Mouse (Mus musculus): Measurements from ENCODE around the gene Lrrc74a.

The Lrrc74a gene

GRCm38 (mm10) chr12:86734319-86734810 lies at the start of gene Lrrc74a:
Lrrc74a (plus strand) TSS chr12:86734369.
- no peak for DNase-seq (ENCODE audit: low spot score)

- DNase-seq (ENCODE audit: low spot score): no peak
Observed at GRCm38 (mm10) chr12:86685275-86685674, 48.9 kb upstream of the Lrrc74a start.

- no peak for DNase-seq (ENCODE audit: low spot score)
Observed at GRCm38 (mm10) chr12:86686551-86687330, 47.4 kb upstream of the Lrrc74a start.

DNA sequence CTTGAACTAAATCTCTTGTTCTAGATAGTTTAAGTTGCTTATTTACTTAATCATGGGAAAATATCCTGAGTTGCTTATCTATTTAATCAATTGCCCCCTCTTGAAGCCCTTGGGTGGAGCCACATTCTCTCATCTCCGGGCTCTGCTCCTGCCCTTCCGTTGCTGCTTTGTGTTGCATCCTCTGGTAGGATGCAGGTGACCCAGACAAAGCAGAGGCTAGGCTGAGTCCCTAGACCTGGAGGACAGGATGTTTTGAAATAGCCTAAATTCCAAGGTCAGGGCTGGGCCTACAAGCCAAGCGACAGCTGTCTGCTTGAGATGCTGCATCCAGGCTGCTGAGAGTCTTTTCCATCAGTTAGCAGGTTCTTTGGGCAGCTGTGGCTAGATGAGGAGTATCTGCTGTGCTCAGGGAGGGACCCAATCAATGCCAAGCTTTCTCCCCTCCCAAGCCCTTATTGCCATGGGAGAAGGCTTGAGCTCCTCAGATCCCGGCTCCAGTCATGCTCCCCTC lies 46.7 kb upstream of the Lrrc74a start:
- DNase-seq (ENCODE audit: low spot score): no peak

DNA sequence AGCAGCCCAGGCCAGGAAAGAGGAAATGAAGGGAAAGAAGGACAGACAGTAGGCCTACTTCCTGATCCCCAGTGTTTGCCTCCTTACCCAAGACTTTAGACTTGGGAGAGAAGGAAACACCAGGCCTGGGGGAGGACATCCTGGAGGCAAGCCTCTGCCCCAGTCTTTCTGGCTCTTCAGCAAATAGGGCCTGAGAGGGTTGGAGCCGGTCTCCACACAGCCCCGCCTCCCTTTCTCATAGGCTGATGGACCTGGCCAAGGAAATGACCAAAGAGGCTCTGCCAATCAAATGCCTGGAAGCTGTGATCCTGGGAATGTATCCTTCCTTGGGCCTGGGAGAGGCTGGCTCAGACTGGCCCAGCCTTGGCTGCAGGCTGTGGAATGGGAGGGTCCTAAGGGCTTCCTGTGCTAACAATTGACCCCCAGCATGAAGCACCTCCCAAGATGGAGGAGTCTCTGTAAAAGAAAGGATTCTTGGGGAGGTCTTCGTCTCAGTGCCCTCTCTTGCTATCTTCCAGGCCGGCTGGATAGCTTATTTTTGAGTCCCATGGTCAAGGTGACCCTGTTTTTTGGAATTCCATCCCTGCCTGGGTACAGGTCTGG lies 46.1 kb upstream of the Lrrc74a start:
- no peak for DNase-seq (ENCODE audit: low spot score)

DNA sequence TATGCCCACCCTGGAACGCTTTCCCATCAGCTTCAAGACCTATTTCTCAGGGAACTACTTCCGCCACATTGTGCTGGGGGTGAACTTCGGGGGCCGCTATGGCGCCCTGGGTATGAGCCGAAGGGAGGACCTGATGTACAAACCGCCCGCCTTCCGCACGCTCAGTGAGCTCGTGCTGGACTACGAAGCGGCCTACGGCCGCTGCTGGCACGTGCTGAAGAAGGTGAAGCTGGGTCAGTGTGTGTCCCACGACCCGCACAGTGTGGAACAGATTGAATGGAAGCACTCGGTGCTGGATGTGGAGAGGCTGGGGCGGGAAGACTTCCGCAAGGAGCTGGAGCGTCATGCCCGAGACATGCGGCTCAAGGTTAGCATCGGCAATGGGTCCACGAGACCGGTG lies 45.3 kb upstream of the Lrrc74a start:
- no peak for DNase-seq (ENCODE audit: low spot score)

- no peak for DNase-seq (ENCODE audit: low spot score)
Observed at GRCm38 (mm10) chr12:86690700-86691485, 43.3 kb upstream of the Lrrc74a start.

DNA sequence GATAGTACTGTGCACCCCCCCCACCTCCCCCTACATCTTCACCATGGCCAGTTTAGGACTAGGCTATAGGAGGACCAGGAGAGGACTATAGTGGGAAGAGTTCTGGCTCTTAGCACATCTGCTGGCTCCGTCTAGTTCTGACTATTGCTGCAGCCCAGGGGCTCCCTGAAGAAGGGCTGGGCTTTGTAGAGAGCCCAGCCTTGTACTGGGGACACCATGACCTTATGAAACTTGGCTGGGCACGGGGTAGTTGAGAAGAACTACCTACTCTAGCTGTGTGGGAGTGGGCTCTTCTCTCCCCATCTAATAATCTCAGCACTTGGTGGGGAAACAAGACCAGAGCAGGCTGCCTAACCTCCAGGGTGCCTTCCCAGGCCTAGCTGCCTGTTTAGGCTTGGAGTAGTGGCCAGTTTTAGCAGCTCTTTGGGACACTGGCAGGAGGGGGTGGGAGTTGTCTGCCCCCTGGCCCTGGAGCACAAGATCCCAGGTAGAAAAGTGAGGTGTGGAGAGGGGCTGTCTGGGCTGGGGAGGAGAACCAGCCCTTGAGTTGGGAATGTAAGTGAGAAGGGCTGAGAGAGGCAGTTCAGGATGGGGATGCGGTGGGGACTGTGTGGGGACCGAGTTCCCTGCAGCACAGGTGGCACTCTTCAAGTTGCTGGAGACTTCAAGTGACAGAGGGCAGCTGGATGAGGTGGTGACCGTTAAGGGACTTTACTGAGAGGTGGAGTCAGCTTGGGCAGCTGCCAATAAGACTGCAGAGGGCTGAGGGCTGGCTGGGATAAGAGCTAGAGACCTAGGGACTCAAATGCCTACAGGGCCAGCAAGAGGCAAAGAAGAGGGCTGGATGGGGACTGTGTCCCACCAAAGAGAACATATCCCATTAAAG lies 41.5 kb upstream of the Lrrc74a start:
- DNase-seq (ENCODE audit: low spot score): no peak

GRCm38 (mm10) chr12:86693389-86693788 lies 40.8 kb upstream of the Lrrc74a start:
- DNase-seq (ENCODE audit: low spot score): no peak

- no peak for DNase-seq (ENCODE audit: low spot score)
Observed at GRCm38 (mm10) chr12:86694441-86694840, 39.7 kb upstream of the Lrrc74a start.

DNA sequence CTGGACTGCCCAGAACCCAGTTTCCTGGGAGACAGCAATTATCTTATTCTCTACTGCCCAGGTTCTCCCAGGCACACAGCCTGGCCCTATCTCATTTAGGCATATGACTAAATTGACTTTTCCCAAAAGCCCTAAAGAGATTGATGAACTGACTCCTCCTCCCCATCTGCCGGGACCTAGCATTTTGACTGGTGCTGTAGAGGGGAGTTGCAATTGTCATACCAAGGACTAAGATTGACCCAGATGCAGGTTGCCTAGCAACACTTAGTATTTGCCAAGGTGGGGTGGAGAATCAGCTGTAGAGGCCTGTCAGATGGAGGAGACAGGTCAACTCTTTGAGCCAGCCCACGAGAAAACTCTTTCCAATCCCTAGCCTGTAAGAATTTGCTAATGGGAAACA lies 36.2 kb upstream of the Lrrc74a start:
- DNase-seq (ENCODE audit: low spot score): no peak

DNA sequence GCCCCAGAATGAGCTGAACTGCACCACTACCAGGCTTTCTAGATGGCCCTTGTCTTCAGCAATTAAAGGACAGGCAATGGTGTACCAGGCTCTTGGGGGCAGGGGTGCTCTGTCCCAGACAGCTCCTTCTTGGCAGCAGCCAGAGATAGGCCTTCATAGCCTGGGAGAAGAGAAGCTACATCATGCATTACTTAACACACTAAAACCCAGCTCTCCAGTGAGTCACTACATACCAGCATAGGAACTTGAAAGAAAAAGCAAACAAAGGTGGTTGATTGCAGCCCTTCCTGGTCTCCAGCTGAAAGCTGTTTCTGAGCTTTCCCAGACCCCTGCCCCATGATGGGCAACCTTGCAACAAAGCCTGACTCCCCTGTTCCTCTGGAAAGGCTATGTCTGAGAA lies 35.6 kb upstream of the Lrrc74a start:
- DNase-seq (ENCODE audit: low spot score): no peak

- peak; percentile 83 for DNase-seq (ENCODE audit: low spot score)
Observed at GRCm38 (mm10) chr12:86699965-86700926, 33.9 kb upstream of the Lrrc74a start.

- DNase-seq (ENCODE audit: low spot score): no peak
Observed at GRCm38 (mm10) chr12:86700927-86701310, 33.2 kb upstream of the Lrrc74a start.

DNA sequence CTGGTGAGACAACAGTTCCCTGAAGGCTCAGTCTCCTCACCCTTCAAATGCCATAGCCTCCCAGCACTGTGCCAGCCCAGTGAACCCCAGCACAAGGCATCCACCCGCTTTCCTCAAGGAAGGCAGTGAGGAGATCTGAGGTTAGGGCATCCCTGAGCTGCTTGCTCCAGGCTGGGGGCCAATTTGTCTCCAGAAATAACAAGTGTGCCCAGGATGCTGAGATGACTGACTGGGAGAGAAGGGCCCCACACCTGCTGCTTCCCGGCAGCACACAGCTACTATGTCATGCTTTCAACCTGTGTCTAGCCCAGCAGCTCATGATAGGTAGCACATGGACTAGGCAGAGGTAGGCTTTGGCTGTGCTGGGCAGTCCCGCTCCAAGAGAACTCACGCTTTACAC lies 32.7 kb upstream of the Lrrc74a start:
- DNase-seq (ENCODE audit: low spot score): no peak

GRCm38 (mm10) chr12:86702690-86703089 lies 31.5 kb upstream of the Lrrc74a start:
- DNase-seq (ENCODE audit: low spot score): no peak

DNA sequence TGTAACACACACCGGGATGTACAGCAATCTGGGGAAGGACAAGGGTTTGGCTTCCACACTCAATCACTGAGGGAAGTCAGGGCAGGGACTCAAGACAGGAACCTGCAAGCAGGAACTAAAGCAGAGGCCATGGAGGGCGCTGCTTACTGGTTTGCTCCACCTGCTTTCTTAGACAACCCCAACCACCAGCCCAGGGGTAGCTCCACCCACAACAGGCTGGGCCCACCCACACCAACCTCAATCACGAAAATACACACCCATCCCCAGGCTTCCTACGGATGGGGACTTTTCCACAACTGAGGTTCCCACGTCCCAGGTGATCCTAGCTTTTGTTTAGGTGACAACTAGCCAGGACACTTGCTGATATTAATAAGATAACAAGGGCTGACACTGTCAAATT lies 28.3 kb upstream of the Lrrc74a start:
- no peak for DNase-seq (ENCODE audit: low spot score)

DNA sequence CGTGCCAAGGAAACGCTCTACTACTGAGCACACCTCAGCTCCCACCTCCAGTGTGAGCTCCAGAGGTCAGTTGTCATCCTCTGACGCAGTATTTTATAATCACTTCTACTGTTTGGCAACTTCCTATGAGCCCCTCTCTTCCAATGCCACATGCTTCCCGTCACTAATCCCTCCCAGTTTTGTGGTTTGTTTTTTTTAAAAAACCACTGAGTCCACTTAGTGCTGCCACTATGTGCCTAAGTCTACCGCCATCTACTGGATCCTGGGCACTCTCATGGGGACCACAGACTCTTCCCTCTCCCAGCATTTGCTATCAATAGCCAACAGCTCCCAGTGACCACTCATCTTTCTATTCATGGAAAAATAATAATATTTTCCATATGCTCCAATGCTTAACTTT lies 20.1 kb upstream of the Lrrc74a start:
- DNase-seq (ENCODE audit: low spot score): no peak

GRCm38 (mm10) chr12:86715401-86715800 lies 18.8 kb upstream of the Lrrc74a start:
- peak; percentile 45 for DNase-seq (ENCODE audit: low spot score)

- DNase-seq (ENCODE audit: low spot score): no peak
Observed at GRCm38 (mm10) chr12:86716962-86717361, 17.2 kb upstream of the Lrrc74a start.

All from left cerebral cortex, adult 11 months (tissue).